Mouse (Mus musculus) spleen, postnatal 14 days (tissue): ENCODE measurements around the gene Tcf7.

Experiments used
- DNase-seq, 2 experiments: peaks; one replicate each; pipeline ENCODE4 v3.0.0; 2021 to 2022; ENCODE audit warnings: low spot score in 2 of 2

Gene Tcf7

GRCm38 (mm10) chr11:52282774-52283595, at the start of gene Tcf7:
Gene Tcf7, minus strand, starts transcription at chr11:52283014.
- no peak for DNase-seq

DNA sequence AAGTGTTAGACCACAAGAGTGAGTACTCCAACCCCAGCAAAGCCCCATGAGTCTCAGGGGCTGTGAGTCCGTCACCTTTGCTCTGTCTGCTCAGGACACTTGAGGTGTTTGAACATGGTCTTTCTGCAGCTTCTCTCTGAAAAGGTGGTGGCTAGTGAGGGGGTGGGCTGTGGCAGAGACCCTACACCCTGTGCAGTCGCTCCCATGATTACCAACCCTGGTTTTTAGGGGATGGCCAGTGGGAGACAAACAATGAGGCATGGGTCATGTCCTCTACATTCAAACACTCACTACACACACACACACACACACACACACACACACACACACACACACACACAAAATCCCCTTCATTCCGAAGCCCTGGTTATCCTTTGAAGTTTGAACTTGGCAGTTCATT, 44.5 kb upstream of the Tcf7 start:
- no peak for DNase-seq

DNA sequence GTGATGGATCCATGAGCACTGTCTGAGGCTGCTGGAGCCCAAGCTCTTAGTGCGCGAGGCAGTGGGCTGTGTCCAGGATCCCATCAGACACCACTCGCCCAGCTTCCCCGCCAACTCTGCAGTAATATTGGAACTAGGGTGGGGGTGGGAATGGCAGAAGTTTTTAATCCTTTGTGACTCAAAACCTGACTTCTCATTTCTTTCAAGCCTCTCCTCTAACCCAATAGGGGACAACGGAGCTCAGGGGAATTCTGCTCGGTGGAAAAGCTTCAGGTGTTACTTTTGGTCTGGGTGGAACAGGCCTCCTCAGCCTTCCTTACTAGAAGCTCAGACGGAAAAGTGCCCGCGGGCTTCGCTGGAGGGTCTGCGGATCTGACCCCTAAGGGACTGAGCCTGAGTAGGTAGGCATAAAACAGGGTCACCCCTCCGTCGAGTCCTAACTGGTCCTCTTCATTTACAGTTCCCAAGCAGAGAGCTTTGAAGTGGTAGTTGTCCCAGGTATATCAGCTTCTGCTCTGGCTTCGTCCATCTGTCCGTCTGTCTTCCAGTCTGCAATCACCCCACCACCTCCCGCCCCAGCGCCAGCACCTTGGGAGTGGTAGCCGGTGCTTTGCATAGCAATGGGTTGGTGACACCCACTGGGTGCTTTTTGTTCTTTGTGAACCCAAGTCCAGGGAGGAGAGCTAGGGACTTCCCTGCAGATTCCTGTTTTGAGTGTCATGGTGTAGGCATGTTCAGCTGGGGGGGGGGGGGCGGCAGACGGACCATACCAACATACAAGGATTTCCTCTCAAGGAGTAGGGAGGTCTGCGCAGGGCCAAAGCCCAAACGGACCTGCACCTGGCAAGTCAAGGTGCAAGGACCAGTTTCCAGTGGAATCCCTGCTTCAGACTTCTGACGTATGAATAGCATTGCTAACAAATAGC, 41.9 kb upstream of the Tcf7 start:
- DNase-seq = no peak

DNA sequence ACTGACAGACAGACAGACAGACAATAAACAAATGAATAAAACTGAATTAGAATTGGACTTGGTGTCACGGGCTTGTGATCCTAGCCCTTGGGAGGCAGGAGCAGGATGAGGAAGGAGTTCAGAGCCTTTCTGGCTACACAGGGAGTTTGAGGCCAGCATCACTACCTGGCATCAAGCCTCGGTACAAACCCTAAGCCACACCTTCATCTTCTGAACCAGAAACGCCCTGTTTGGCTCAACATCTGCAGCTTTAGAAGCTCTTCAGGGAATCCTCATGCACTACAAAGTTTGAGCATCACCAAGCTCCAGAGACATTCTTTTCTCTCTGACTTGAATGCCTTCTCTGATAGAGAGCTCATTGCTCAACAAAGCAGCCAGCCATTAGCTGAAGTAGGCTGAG, 38.7 kb upstream of the Tcf7 start:
- DNase-seq = no peak

DNA sequence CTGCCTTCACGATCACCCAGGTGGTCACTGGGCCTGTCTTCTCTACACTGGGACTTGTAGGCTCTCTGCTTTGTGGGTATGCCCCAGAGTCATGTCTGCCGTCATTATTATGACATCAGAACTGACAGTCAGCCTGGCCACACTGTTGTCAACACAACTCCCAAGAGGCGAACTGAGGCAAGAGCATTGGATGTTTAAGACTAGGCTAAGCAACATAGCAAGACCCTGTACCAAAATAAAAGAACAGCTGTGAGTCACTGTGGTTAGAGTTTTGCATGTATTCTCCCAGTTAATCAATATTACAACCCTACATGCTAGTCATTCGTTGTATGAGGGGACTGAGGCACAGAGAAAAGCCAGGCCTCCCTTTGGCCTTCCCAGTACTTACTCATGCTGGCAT, 37.7 kb upstream of the Tcf7 start:
- DNase-seq = no peak

DNA sequence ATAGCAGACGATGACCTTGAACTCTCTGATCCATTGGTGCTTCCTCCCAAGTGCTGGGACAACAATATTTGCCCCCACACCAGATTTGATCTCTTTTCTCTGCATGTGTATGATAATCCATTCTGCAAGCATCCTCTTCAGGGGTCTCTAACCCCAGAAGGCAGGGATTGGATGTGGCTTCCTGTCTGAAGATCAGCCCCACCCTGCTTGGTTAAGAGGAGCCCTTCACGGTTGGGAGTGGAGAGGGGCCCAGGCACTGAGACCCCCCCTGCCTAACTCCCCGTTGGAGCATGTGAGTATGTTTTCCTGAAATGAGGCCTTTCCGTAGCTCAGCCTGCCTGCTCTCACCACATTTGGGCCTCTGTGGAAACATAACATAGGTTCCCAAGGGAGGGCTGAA, 36.9 kb upstream of the Tcf7 start:
- no peak for DNase-seq

DNA sequence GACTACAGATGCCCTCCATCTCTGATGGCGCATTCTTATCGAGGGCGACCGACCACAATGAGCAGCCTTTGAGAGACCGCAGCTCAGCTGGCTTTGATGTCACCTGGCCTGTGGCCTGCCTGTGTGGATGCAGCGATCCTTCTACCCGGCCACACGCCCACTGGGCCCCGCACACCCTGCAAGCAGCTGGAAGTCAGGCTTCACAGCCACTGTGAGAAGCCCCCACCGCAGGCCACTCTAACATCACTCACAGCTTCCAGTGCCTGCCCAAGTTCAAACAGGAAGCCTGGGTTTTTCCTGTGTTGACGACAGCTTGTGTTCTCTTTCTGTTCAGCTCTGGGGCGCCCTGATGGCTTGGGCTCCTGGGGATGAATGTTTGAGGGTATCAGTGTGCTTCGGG, 35.6 kb upstream of the Tcf7 start:
- DNase-seq = no peak

DNA sequence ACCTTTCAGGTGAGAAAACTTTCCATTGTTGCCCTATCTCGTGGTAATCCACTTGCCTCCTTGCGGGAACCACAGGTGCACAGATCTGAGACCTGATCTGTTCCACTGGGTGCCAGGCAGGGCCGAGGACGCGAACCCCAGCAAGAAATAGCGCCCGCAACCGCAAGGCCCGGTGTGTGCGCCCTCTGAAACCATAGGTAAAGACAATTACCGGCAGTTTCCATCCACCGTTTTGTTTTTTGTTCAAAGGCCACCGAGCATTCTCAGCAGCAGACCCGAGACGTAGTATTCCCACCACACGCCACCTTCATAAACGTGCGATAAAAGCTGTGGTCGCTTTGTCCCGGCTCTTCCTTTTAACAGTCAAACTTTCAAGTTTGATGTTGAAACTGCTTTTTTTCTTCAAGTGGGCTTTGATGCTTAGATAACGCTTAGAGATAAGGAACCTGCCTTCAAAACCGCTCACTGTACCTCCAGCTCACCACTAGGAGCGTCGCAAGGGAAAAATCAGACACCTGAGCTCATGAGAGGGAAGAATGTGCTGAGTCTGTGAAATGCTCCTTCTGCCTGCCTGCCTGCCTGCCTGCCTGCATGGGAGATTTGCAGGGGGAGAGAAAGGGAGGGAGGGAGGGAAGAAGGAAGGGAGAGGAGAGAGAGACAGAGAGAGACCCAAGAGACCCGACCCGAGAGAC, 31.4 kb upstream of the Tcf7 start:
- no peak for DNase-seq

DNA sequence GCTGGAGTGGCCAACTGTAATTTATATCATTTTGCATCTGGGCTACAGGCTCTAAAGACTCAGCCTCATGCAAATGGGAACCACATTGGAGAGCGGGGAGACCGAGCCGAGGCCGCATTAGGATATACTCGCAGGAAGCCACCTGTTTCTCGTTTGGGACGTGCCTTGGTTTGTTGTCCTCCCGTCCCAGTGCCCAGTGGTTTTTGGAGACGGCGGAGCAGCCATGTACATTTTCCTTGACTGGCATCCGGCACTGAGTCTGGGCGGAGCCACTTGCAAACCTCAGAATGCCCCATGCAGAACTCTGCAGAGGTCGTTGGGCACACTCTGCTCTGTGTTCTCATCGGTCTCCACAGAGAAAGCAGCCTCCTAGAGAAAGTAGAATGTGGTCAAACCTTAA, 27.9 kb upstream of the Tcf7 start:
- no peak for DNase-seq

- DNase-seq = no peak
Measured at GRCm38 (mm10) chr11:52309487-52309886, 26.7 kb upstream of the Tcf7 start.

DNA sequence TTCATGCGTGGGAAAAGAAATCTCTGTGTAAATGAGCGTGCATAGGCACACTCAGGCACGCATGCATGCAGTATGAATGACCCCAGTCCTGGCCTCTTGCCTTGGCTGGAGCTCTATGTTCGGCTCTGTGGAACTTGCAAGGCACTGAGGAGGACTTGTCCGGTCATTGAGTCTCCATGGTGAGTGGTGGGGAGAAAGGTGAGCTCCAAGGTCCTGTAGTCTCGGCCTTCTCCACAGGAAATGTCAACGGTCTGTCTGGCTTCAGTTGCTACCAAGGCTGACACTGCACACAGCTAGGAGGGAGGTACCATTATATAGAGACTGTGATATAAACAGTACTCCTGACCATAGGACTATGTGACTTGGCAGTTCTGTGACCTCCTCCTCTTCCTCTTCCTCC, 23.6 kb upstream of the Tcf7 start:
- no peak for DNase-seq

DNA sequence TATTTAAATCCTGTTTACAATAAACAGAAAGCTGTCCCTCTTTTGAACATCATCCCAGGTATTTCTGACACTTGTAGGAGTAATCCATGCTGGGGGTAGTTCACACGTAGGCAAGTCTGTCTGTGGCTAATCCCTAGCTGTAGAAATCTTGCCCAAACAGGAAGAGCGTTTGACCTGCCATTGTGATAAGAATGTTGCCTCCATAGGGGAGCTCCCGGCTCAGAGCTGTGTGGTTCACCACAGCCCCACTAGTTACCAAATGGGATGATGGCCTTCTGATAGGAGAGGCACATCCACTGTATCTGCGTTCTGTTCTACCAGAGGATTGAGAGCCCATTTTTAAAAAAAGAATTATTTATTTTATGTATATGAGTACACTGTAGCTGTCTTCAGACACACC, 22.5 kb upstream of the Tcf7 start:
- no peak for DNase-seq

DNA sequence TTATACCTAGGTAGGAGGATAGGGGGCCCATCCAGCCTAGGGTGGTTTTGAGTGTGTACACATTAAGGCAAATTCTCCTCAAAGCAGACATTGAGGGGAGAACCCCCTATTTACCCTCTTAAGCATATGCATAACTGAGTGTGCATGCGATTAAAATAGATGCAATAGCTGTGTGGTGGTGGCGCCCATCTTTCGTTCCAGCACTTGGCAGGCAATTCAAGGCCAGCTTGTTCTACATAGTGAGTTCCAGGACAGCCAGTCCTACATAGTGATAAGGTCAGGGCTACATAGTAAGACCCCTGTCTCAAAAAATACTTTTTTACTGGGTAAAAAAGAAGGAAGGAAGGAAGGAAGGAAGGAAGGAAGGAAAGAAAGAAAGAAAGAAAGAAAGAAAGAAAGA, 19.9 kb upstream of the Tcf7 start:
- DNase-seq = no peak

GRCm38 (mm10) chr11:52299687-52300086, 16.9 kb upstream of the Tcf7 start:
- DNase-seq = no peak

DNA sequence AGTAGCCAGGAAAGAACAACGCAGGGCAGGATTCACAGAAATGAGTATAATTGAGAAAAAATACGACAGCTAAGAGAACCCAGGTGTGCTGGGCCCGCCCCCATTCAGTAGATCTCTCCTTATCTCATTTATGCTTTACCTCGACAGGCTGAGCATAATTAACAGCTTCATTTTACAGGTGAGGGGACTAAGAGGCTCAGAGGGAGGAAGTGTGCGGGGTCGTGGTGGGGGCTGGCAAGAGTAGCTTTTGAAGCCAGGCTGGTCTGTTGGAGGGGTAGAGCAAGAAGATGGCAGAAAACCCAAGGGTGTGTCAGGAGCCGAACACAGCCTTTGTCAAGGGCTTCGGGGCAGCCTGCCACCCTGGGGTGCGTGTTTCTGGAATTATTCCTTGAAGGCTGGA, 16.1 kb upstream of the Tcf7 start:
- DNase-seq = no peak

DNA sequence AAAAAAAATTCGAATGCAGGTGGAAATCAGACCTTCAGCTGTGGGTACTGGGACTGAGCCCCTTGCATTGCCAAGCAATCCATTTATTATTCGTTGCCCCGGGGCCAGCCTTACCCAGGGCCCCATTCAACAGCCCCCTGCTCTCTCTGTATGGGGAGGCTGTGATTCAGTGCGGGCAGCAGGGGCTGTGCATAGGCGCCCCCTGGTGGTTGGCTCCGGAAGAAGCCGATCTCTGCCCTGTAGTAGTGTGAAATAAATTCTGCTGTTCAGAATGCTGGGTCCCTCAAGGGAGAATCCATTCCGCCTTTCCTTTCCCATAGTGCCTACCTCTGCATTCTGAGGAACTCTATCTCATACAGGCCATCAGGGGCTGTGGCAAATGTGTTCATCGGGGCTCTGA, 14.5 kb upstream of the Tcf7 start:
- DNase-seq = peak; percentile 59 to 69

- no peak for DNase-seq
Measured at GRCm38 (mm10) chr11:52294103-52294502, 11.3 kb upstream of the Tcf7 start.

GRCm38 (mm10) chr11:52292894-52293293, 10.1 kb upstream of the Tcf7 start:
- DNase-seq = no peak

GRCm38 (mm10) chr11:52292346-52292745, 9.5 kb upstream of the Tcf7 start:
- no peak for DNase-seq

- DNase-seq = no peak
Measured at GRCm38 (mm10) chr11:52286958-52287305, 4.1 kb upstream of the Tcf7 start.

DNA sequence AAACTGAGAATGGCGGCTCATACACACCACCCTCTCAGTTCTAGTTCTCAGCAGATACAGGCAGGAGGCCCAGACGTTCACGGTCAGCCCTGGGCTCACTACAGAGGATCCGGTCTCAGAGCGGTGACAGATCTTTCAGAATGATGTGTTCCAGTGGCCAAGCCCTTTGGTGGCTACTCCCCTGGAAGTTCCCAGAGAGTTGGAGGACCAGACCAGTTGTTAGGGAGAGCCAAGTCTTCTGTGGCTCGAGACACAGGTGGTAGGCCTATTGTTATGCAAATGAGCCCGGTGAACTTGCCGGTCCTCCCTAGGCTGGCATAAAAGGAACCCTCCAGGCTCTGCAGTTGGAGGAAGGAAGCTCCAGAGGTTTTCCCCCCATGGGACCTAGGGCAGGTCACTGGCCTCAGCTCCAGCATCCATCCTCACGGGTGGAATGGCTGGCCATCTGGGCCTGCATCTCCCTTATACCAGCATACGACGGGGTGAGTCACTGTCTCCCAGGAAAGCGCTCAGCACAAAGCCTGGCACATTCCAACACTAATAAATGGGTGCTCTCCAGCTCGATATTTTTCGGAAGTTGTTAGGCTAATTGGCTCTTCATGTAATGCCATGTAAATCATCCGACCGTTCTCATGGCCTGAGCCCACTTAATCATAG, 3.6 kb upstream of the Tcf7 start:
- no peak for DNase-seq
